Mouse (Mus musculus): ENCODE data around the gene Dok7. TPM values are rescaled to one million over a fixed set of nuclear protein-coding genes. Genes with fewer than 3 reads are reported as not detected.

The Dok7 gene
- polyA plus RNA-seq, 1 experiment = not detected

DNA sequence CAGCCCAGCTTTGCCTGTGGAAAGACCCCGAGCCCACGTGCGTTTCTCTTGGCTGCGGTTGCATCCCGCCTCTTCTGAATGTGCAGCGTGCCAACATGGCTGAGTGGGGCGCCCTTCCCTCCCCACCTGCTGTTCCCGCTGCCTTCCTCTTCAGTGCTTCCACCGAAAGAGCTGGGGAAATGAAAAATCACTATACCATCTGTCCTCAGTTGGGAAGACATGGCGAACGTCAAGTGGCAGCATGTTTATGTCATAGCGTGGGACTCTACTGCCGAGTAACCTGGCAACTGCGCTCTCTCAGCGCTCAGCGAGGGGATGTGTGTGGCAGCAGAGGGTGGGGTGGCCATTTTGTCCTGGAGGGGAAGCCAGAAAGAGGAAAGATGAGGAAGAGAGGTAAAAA lies 72.6 kb downstream of the Dok7 start:
- H3K9ac ChIP-seq (ENCODE audit: low read depth, poor library complexity, severe bottlenecking) = no peak overlapping the region
- H3K27me3 ChIP-seq (ENCODE audit: control insufficient read depth, insufficient read depth, low read length, poor library complexity, severe bottlenecking) = no peaks in the 10 kb centered on the region
- no peaks in the 10 kb centered on the region for H3K36me3 ChIP-seq (ENCODE audit: control insufficient read depth, insufficient read depth, low read length, poor library complexity, severe bottlenecking)
- H3K4me3 ChIP-seq (ENCODE audit: low read depth, low read length) = no peak overlapping the region
- TF ChIP-seq POLR2A (IDR thresholded peaks at IDR 0.05; ENCODE audit: insufficient read depth, low read length) (no peak), EP300 (IDR thresholded peaks at IDR 0.05; ENCODE audit: insufficient read depth, low read depth, low read length) (no peak), CTCF (IDR thresholded peaks at IDR 0.05; ENCODE audit: low read depth, low read length) (no peak)
- no peak overlapping the region for H3K27ac ChIP-seq (ENCODE audit: insufficient read depth, low read length)
- H3K9me3 ChIP-seq (replicated peaks; ENCODE audit: control insufficient read depth, insufficient read depth, low read length, poor library complexity, severe bottlenecking) = no peaks in the 10 kb centered on the region
- H3K4me1 ChIP-seq (ENCODE audit: control insufficient read depth, insufficient read depth, low read length) = no peaks in the 10 kb centered on the region

DNA sequence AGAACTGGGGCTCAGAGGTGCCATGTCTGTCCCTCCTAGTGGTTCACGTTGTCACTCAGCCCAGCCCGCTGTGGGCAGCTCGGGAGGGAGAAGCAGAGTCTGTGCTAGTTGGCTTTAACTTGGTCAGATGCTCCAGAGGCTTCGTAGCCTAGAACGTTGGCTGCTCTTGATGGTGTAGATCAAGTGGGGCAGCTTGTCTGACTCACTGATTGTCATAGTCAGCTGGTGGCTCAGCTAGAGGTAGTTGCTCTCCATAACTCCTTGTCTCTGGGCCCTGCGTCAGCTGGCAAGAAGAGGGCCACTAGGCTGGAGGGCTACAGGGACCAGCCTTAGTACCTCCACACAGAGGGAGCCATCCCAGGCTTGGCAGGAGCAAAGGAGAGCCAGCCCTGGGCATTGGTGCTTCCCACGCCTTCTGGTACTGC lies 73.2 kb downstream of the Dok7 start:
- H3K9ac ChIP-seq (ENCODE audit: low read depth, poor library complexity, severe bottlenecking) = no peak overlapping the region
- no peak for TF ChIP-seq EP300 (IDR thresholded peaks at IDR 0.05; ENCODE audit: insufficient read depth, low read depth, low read length)
- no peak for TF ChIP-seq CTCF (IDR thresholded peaks at IDR 0.05; ENCODE audit: low read depth, low read length)
- no peak for TF ChIP-seq POLR2A (IDR thresholded peaks at IDR 0.05; ENCODE audit: insufficient read depth, low read length)
- H3K36me3 ChIP-seq (ENCODE audit: control insufficient read depth, insufficient read depth, low read length, poor library complexity, severe bottlenecking) = no peaks in the 10 kb centered on the region
- H3K4me3 ChIP-seq (ENCODE audit: low read depth, low read length) = no peak overlapping the region
- H3K27me3 ChIP-seq (ENCODE audit: control insufficient read depth, insufficient read depth, low read length, poor library complexity, severe bottlenecking) = no peaks in the 10 kb centered on the region
- H3K9me3 ChIP-seq (replicated peaks; ENCODE audit: control insufficient read depth, insufficient read depth, low read length, poor library complexity, severe bottlenecking) = no peaks in the 10 kb centered on the region
- no peaks in the 10 kb centered on the region for H3K4me1 ChIP-seq (ENCODE audit: control insufficient read depth, insufficient read depth, low read length)
- no peak overlapping the region for H3K27ac ChIP-seq (ENCODE audit: insufficient read depth, low read length)

DNA sequence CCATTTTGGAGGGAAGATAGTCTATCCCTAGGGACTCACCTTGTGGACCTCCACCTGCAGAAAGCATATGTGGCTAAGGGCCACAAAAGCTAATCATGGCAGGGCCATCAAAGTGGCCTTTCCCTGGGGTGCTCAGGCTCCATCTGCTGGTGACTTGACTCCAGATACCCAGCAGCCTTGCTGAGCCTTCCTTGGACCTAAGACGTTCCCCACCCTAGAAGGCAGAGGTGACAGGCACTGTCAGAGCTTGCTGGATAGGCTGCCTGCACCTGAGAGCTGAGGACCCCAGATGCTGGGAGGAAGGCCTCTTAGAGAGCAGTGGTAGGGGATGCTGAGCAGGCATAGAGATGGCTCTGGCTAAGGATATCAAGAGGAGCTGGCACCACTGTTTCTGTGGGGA lies 74.7 kb downstream of the Dok7 start:
- Histone ChIP-seq H3K9ac (ENCODE audit: low read depth, poor library complexity, severe bottlenecking) (no peak overlapping the region), H3K27ac (ENCODE audit: insufficient read depth, low read length) (no peak overlapping the region), H3K9me3 (replicated peaks; ENCODE audit: control insufficient read depth, insufficient read depth, low read length, poor library complexity, severe bottlenecking) (no peaks in the 10 kb centered on the region), H3K27me3 (ENCODE audit: control insufficient read depth, insufficient read depth, low read length, poor library complexity, severe bottlenecking) (no peaks in the 10 kb centered on the region), H3K4me3 (ENCODE audit: low read depth, low read length) (no peak overlapping the region), H3K36me3 (ENCODE audit: control insufficient read depth, insufficient read depth, low read length, poor library complexity, severe bottlenecking) (no peaks in the 10 kb centered on the region), H3K4me1 (ENCODE audit: control insufficient read depth, insufficient read depth, low read length) (no peaks in the 10 kb centered on the region)
- no peak for TF ChIP-seq POLR2A (IDR thresholded peaks at IDR 0.05; ENCODE audit: insufficient read depth, low read length)
- TF ChIP-seq EP300 (IDR thresholded peaks at IDR 0.05; ENCODE audit: insufficient read depth, low read depth, low read length) = no peak
- peak; percentile 51 for TF ChIP-seq CTCF (IDR thresholded peaks at IDR 0.05; ENCODE audit: low read depth, low read length)

DNA sequence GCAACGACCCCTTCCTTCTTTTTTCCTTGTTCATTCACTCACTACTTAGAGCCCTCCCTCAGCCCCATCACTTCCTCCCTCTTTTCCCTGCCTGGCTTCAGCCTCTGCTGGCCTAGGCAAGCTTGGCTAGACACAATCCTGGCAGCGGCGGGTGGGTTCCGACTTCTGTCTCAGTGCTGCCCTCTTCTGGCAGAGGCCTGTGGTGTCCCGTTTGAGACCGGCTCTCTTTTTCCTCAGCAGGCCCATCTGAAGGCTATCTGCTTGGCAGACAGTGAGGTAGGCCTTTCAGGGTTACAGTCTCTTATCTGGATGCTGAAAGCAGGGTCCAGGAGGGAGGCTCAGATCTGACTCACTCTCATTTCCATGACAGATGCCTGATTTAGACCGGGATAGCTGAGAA lies 75.2 kb downstream of the Dok7 start:
- Histone ChIP-seq H3K9ac (ENCODE audit: low read depth, poor library complexity, severe bottlenecking) (no peak overlapping the region), H3K9me3 (replicated peaks; ENCODE audit: control insufficient read depth, insufficient read depth, low read length, poor library complexity, severe bottlenecking) (no peaks in the 10 kb centered on the region), H3K36me3 (ENCODE audit: control insufficient read depth, insufficient read depth, low read length, poor library complexity, severe bottlenecking) (no peaks in the 10 kb centered on the region), H3K4me3 (ENCODE audit: low read depth, low read length) (no peak overlapping the region), H3K4me1 (ENCODE audit: control insufficient read depth, insufficient read depth, low read length) (no peaks in the 10 kb centered on the region), H3K27ac (ENCODE audit: insufficient read depth, low read length) (no peak overlapping the region), H3K27me3 (ENCODE audit: control insufficient read depth, insufficient read depth, low read length, poor library complexity, severe bottlenecking) (no peaks in the 10 kb centered on the region)
- peak; percentile 84 for TF ChIP-seq CTCF (IDR thresholded peaks at IDR 0.05; ENCODE audit: low read depth, low read length)
- TF ChIP-seq EP300 (IDR thresholded peaks at IDR 0.05; ENCODE audit: insufficient read depth, low read depth, low read length) = no peak
- TF ChIP-seq POLR2A (IDR thresholded peaks at IDR 0.05; ENCODE audit: insufficient read depth, low read length) = no peak

DNA sequence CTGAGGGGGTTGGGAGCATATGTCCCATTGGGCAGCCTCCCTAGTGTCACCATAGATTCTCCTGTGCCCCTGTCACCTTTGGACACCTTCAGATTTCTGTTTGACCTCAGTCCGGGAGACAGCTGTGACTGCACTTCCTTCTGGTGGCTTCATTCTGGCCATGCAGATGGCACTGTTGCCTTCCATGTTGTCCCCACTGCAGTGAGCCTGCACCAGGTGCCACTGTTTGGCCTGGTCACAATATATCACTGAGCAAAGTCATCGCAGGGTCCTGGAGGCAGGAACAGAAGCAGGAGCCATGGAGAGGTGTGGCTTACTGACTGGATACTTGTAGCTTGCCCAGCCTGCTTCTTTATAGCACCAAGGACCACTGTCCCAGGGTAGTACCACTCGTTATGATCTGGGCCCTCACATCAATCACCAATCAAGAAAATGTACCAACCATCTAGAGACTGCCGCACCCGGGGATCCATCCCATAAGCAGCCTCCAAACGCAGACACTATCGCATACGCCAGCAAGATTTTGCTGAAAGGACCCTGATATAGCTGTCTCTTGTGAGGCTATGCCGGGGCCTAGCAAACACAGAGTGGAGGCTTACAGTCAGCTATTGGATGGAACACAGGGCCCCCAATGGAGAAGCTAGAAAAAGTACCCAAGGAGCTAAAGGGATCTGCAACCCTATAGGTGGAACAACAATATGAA lies 75.9 kb downstream of the Dok7 start:
- Histone ChIP-seq H3K27ac (ENCODE audit: insufficient read depth, low read length) (no peak overlapping the region), H3K27me3 (ENCODE audit: control insufficient read depth, insufficient read depth, low read length, poor library complexity, severe bottlenecking) (no peaks in the 10 kb centered on the region), H3K4me3 (ENCODE audit: low read depth, low read length) (no peak overlapping the region), H3K4me1 (ENCODE audit: control insufficient read depth, insufficient read depth, low read length) (no peaks in the 10 kb centered on the region), H3K9ac (ENCODE audit: low read depth, poor library complexity, severe bottlenecking) (no peak overlapping the region), H3K36me3 (ENCODE audit: control insufficient read depth, insufficient read depth, low read length, poor library complexity, severe bottlenecking) (no peaks in the 10 kb centered on the region), H3K9me3 (replicated peaks; ENCODE audit: control insufficient read depth, insufficient read depth, low read length, poor library complexity, severe bottlenecking) (no peaks in the 10 kb centered on the region)
- TF ChIP-seq EP300 (IDR thresholded peaks at IDR 0.05; ENCODE audit: insufficient read depth, low read depth, low read length) (no peak), POLR2A (IDR thresholded peaks at IDR 0.05; ENCODE audit: insufficient read depth, low read length) (no peak), CTCF (IDR thresholded peaks at IDR 0.05; ENCODE audit: low read depth, low read length) (no peak)

DNA sequence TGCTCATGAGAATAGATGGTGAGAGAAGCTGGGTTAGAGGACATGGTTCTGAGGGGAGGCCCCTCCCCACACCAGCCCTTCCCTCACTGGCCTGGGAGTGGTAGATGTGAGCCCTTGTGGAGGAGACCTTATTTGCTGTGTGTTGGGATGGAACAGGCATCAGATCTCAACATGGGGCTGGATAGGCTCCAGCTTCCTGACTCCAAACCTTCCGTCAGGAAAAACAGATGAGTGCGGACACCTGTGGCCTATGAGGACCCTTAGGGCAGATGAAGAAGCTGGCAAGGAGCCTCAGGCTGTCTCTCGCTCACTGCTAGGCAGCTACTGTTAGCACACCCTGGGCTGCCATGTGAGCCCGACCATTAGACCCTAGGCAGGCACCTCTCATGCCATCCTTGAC lies 76.9 kb downstream of the Dok7 start:
- H3K4me1 ChIP-seq (ENCODE audit: control insufficient read depth, insufficient read depth, low read length) = no peaks in the 10 kb centered on the region
- no peak overlapping the region for H3K27ac ChIP-seq (ENCODE audit: insufficient read depth, low read length)
- H3K27me3 ChIP-seq (ENCODE audit: control insufficient read depth, insufficient read depth, low read length, poor library complexity, severe bottlenecking) = no peaks in the 10 kb centered on the region
- no peaks in the 10 kb centered on the region for H3K9me3 ChIP-seq (replicated peaks; ENCODE audit: control insufficient read depth, insufficient read depth, low read length, poor library complexity, severe bottlenecking)
- H3K9ac ChIP-seq (ENCODE audit: low read depth, poor library complexity, severe bottlenecking) = no peak overlapping the region
- H3K36me3 ChIP-seq (ENCODE audit: control insufficient read depth, insufficient read depth, low read length, poor library complexity, severe bottlenecking) = no peaks in the 10 kb centered on the region
- TF ChIP-seq CTCF (IDR thresholded peaks at IDR 0.05; ENCODE audit: low read depth, low read length) (no peak), EP300 (IDR thresholded peaks at IDR 0.05; ENCODE audit: insufficient read depth, low read depth, low read length) (no peak), POLR2A (IDR thresholded peaks at IDR 0.05; ENCODE audit: insufficient read depth, low read length) (no peak)
- H3K4me3 ChIP-seq (ENCODE audit: low read depth, low read length) = no peak overlapping the region

Measured in ES-Bruce4 (cell line).